Mouse (Mus musculus) heart, postnatal 0 days (tissue): ENCODE measurements around the gene Rasal2.

ENCODE experiments used
- CTCF ChIP-seq: IDR thresholded peaks from 2 replicates; pipeline ENCODE4 v1.5.1; 2016; ENCODE audit warnings: antibody characterized with exemption, control low read depth, low read depth
- EP300 ChIP-seq: IDR thresholded peaks from 2 replicates; pipeline ENCODE4 v1.6.1; 2016; ENCODE audit warnings: antibody characterized with exemption, low read depth

- TF ChIP-seq CTCF = no peak
- no peak for TF ChIP-seq EP300
Measured at GRCm38 (mm10) chr1:157415771-157416170, 3.4 kb upstream of the Rasal2 start.
